ENCODE assay signal across 7 mouse cellular contexts in the genomic region with DNA sequence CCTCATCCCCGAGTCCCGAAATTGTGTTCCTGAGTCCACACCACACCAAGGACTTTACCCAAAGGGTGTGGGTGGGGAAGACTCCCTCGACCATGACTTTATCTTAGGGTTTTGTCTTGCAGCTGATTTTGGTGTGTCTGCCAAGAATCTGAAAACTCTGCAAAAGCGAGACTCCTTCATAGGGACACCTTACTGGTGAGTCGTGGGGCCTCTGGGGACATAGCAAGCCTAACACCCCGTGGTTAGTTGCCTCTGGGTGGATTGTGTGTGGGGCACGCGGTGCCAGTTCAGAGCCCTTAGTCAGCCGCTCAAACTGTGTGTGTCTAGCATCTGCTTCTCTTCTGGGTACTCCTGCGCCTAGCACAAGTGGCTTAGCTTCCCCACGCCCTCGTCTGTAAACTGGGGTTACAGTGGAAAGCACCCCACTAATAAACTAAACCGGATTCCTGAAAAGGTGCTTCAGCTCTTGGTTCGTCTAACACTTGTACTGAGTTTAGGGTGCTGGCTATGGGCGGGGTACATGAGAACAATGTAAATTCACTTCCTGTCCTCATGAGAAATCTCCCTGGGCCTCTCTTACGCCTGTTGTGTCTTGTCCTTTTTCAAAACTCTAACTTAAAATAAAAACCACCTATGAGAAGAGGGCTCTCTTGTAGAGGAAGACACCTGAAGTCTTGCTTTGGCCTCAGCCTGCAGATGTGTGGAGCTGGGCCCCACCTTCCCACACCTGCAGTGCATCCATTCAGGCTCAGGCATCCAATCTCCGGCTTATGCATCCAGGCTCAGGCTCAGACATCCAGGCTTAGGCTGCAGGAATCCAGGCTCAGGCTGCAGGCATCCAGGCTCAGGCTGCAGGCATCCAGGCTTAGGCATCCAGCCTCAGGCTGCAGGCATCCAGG. TPM values are rescaled to one million over a fixed set of nuclear protein-coding genes. Genes with fewer than 3 reads are reported as not detected.
DNase-seq lines count a peak whose midpoint lies in the region; ATAC-seq lines count a peak whose summit lies in the region.

No protein-coding gene starts in this region.

- H3K9me3 ChIP-seq in forebrain, embryonic 10.5 days, result no peaks in the 10 kb centered on the region
- no peaks in the 10 kb centered on the region for H3K9me3 ChIP-seq in limb, embryonic 15.5 days

- no peak overlapping the region for H3K4me3 ChIP-seq in forebrain, embryonic 10.5 days
- no peak overlapping the region for H3K4me3 ChIP-seq in limb, embryonic 15.5 days

- no peak for ATAC-seq in limb, embryonic 15.5 days (ENCODE audit: insufficient number of reproducible peaks, low FRiP score, low TSS enrichment, low read depth)

- no peaks in the 10 kb centered on the region for H3K36me3 ChIP-seq in forebrain, embryonic 10.5 days (replicated peaks)
- H3K36me3 ChIP-seq in limb, embryonic 15.5 days, result no peaks in the 10 kb centered on the region

- H3K27ac ChIP-seq in forebrain, embryonic 10.5 days, result peak overlapping the region; percentile 68
- H3K27ac ChIP-seq in limb, embryonic 15.5 days, result peak overlapping the region; percentile 24; the same call in 1 of the 2 replicates

- WGBS in forebrain, embryonic 10.5 days, result 73% methylated on average over 17 of the region's 17 CpGs
- 63% methylated on average over 17 of the region's 17 CpGs for WGBS in limb, embryonic 15.5 days

- DNase-seq in spleen, postnatal 36 days (ENCODE audit: low spot score in 2 of 2), result peak; percentile 69 to 77
- no peak for DNase-seq in spleen, postnatal 4 days (ENCODE audit: low spot score in 2 of 2)
- no peak for DNase-seq in forebrain, embryonic 10.5 days (ENCODE audit: extremely low spot score, low spot score)
- DNase-seq in thymus, postnatal 4 days, result peak; percentile 50
- no peak for DNase-seq in adrenal gland, postnatal 36 days
- DNase-seq in kidney, adult 9 months, result no peak

- 0 out of 2 replicates have a peak overlapping the region, but pooled peaks have one; percentile 7 for H3K9ac ChIP-seq in limb, embryonic 15.5 days

- no peak overlapping the region for H3K4me2 ChIP-seq in limb, embryonic 15.5 days

- H3K4me1 ChIP-seq in forebrain, embryonic 10.5 days, result peaks cover 13% of the 10 kb centered on the region
- H3K4me1 ChIP-seq in limb, embryonic 15.5 days, result peaks cover 13% of the 10 kb centered on the region

- H3K27me3 ChIP-seq in forebrain, embryonic 10.5 days (ENCODE audit: poor library complexity, severe bottlenecking), result peaks cover 4% of the 10 kb centered on the region; the same call in 1 of the 2 replicates
- no peaks in the 10 kb centered on the region for H3K27me3 ChIP-seq in limb, embryonic 15.5 days

RNA-seq across cellular contexts. Expression of a gene that starts 54.3 kb away (rescaled TPM):
- 2.0 and 2.3 TPM in 2 replicates for polyA plus RNA-seq in forebrain, embryonic 10.5 days (2016; fragmentation: Nextera tagmentation; extraction: Ambion mirVana)
- polyA plus RNA-seq in limb, embryonic 15.5 days (2015; fragmentation: Nextera tagmentation; extraction: Ambion mirVana), result 3.5 and 4.1 TPM in 2 replicates
- total RNA-seq in adrenal gland, postnatal 36 days (2021), result 10 to 100 TPM in 1 of 2 experiments, 1 to 10 TPM in 1; 9.0 to 13.3 TPM

RNA-seq across cellular contexts. Expression of a gene that starts 55.1 kb away (rescaled TPM):
- polyA plus RNA-seq in forebrain, embryonic 10.5 days (2016; fragmentation: Nextera tagmentation; extraction: Ambion mirVana), result 87.0 and 90.8 TPM in 2 replicates
- polyA plus RNA-seq in limb, embryonic 15.5 days (2015; fragmentation: Nextera tagmentation; extraction: Ambion mirVana), result 65.6 and 76.9 TPM in 2 replicates
- 100 to 1,000 TPM; 107 to 111 TPM for total RNA-seq in adrenal gland, postnatal 36 days (2021)

RNA-seq across cellular contexts. Expression of a gene that starts 55.6 kb away (rescaled TPM):
- polyA plus RNA-seq in forebrain, embryonic 10.5 days (2016; fragmentation: Nextera tagmentation; extraction: Ambion mirVana), result 0.21 and 0.25 TPM in 2 replicates
- polyA plus RNA-seq in limb, embryonic 15.5 days (2015; fragmentation: Nextera tagmentation; extraction: Ambion mirVana), result not detected in 2 replicates
- total RNA-seq in adrenal gland, postnatal 36 days (2021), result 1 to 10 TPM in 1 of 2 experiments, under 1 TPM in 1; 0.89 to 1.2 TPM

Comparison
In these comparisons a context has a peak if more than half of its experiments do, and no peak if none do; other contexts are left out.
1. DNase-seq: peak in spleen, postnatal 36 days (2 of 2) and thymus, postnatal 4 days (single experiment); none in spleen, postnatal 4 days (0 of 2), forebrain, embryonic 10.5 days (single experiment), adrenal gland, postnatal 36 days (0 of 2) and kidney, adult 9 months (single experiment).